Mouse (Mus musculus) kidney, adult 2 months (tissue): Measurements from ENCODE around the gene Kirrel3.

Source experiments
- CTCF ChIP-seq: fragments of 200-500 bp; conservative IDR thresholded peaks from 2 replicates; pipeline ENCODE4 v1.5.1; 2011; ENCODE audit warnings: low read depth, mild to moderate bottlenecking, control low read depth, low read length, moderate library complexity, mixed read lengths; ENCODE audit not compliant: insufficient read depth, insufficient read length
- POLR2A ChIP-seq: fragments of 200-500 bp; IDR thresholded peaks from one replicate; pipeline ENCODE4 v1.6.1; 2011; ENCODE audit warnings: low read depth, low read length, control low read depth

DNA sequence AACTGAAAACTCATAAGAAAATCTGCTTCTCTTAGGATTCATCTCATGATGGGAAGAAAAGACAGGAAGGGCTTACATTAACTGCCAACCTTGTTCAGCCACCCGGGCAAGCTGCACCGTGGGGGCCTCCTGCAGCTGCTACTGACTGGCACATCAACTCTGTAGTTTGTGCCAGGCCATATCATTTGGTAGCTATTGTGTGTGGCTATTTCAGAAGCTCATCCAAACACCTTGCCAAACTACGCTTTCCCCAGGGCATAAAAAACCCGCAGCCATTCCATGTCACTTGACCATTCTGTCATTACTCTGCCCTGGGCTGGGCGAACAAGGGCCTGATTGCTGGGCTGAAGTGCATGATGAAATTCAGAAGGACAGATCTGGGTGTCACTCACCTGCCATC, 453.9 kb downstream of the Kirrel3 start:
- TF ChIP-seq CTCF, result no peak
- no peak for TF ChIP-seq POLR2A
